Mouse (Mus musculus) bone marrow macrophage, adult 2 months (primary cell): ENCODE measurements around the gene Sox5.

Source experiments
- CTCF ChIP-seq: IDR thresholded peaks from 2 replicates; pipeline ENCODE4 v1.5.1; 2012; ENCODE audit warnings: low read depth, mild to moderate bottlenecking, low read length, moderate library complexity
- POLR2A ChIP-seq: IDR thresholded peaks from 2 replicates; pipeline ENCODE4 v1.6.1; 2012; ENCODE audit warnings: mild to moderate bottlenecking, low read depth, low read length, borderline replicate concordance

GRCm38 (mm10) chr6:144463274-144463673 is 318.5 kb downstream of the Sox5 start:
- TF ChIP-seq CTCF = no peak
- no peak for TF ChIP-seq POLR2A
